Mouse (Mus musculus): ENCODE results near the gene Myl7.

DNA sequence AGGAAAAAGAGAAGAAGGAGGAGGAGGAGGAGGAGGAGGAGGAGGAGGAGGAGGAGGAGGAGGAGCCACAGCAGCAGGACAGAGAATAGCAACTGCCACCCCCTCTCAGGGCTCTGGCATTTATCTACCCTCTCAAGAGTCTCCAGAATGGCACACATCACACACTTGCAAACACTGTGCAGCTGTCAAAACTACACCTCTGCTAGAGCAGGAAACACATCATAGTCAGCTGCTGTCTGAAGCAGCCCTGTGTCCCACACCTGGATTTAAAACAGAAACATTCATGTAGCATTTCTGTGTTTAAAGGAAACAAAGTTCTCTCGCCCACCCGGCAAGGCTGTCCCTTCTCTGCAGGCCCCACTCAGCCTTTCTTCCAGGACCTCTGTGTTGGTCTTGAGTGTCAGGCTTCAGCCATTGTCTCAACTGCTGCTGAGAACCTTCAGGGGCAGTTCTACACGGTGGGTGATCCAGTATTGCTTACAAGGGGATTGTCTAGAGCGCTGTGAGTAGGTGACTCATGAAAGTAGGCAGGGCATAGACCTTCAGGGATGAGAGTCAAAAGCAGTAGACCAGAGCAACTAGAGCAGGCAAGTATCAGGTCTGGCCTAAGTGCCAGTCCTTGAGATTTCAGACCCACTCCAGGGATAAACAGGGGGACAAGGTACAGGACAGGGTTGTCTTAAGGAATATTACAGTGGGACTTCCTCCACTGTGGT is 47.4 kb downstream of the Myl7 start:
- TF ChIP-seq CTCF (IDR thresholded peaks at IDR 0.05; ENCODE audit: insufficient read depth, low read length) (no peak), POLR2A (IDR thresholded peaks at IDR 0.05; ENCODE audit: borderline replicate concordance, extremely low read depth, low read depth, low read length) (no peak)

Data from lung, adult 2 months (tissue).